Mouse (Mus musculus) limb, embryonic 13.5 days (tissue): ENCODE data around the gene AI413582. TPM values are rescaled to one million over a fixed set of nuclear protein-coding genes. Genes with fewer than 3 reads are reported as not detected.

Source experiments
- ATAC-seq: fragments of 200-750 bp; cut with Nextera tagmentation; 2 replicates; pipeline ENCODE4 v1.8.0; 2017; ENCODE audit warnings: low read depth, moderate number of reproducible peaks, moderate TSS enrichment; ENCODE audit not compliant: low FRiP score
- H3K27ac ChIP-seq: fragments of 300-500 bp; sonication (generic); 2 replicates; pipeline ENCODE4 v1.5.1; 2015; ENCODE audit warnings: inconsistent platforms, mild to moderate bottlenecking, moderate library complexity
- H3K27me3 ChIP-seq: fragments of 300-500 bp; sonication (generic); 2 replicates; pipeline ENCODE4 v1.6.1; 2015; ENCODE audit warnings: mild to moderate bottlenecking, inconsistent platforms
- H3K36me3 ChIP-seq: fragments of 300-500 bp; sonication (generic); 2 replicates; pipeline ENCODE4 v1.6.1; 2015; ENCODE audit warnings: inconsistent platforms, mild to moderate bottlenecking, moderate library complexity
- H3K4me1 ChIP-seq: fragments of 300-500 bp; sonication (generic); 2 replicates; pipeline ENCODE4 v1.6.1; 2015; ENCODE audit warnings: inconsistent platforms
- H3K4me2 ChIP-seq: fragments of 300-500 bp; sonication (generic); replicated peaks from 2 replicates; pipeline ENCODE4 v1.6.1; 2015; ENCODE audit warnings: inconsistent platforms, mild to moderate bottlenecking, moderate library complexity
- H3K4me3 ChIP-seq: fragments of 300-500 bp; sonication (generic); 2 replicates; pipeline ENCODE4 v1.5.1; 2015; ENCODE audit warnings: moderate library complexity, mild to moderate bottlenecking, inconsistent platforms
- H3K9ac ChIP-seq: fragments of 300-500 bp; sonication (generic); 2 replicates; pipeline ENCODE4 v1.6.1; 2015; ENCODE audit warnings: mild to moderate bottlenecking, inconsistent platforms
- H3K9me3 ChIP-seq: fragments of 300-500 bp; sonication (generic); 2 replicates; pipeline ENCODE4 v1.6.1; 2016; ENCODE audit warnings: inconsistent platforms
- whole genome bisulfite sequencing: fragments of 180-500 bp; shearing (Covaris S2); methylation state at CpG from one replicate; pipeline ENCODE4 v1.1.7; 2015; 5-methylcytosine and 5-hydroxymethylcytosine counted together
- polyA plus RNA-seq: library from polyadenylated mRNA; unstranded; fragments of >200 nt; fragmentation: Nextera tagmentation; extraction: Ambion mirVana; gene quantifications from 2 replicates; pipeline ENCODE4 v1.2.1, GENCODE M21; 2015

AI413582 gene
- polyA plus RNA-seq, 1 experiment from 2014 or later = 20.2 TPM

GRCm38 (mm10) chr17:27575116-27575776, 9.7 kb upstream of the AI413582 start:
- WGBS = 21% methylated on average over 10 of the region's 10 CpGs
- H3K9ac ChIP-seq = no peak overlapping the region
- H3K4me2 ChIP-seq = no peak overlapping the region
- peaks cover 18% of the 10 kb centered on the region for H3K4me1 ChIP-seq
- H3K27ac ChIP-seq = peak overlapping the region; percentile 39; the same call in 1 of the 2 replicates
- H3K9me3 ChIP-seq = no peaks in the 10 kb centered on the region
- ATAC-seq = no peak
- no peaks in the 10 kb centered on the region for H3K27me3 ChIP-seq
- no peak overlapping the region for H3K4me3 ChIP-seq
- peaks cover 73% of the 10 kb centered on the region for H3K36me3 ChIP-seq

- H3K4me1 ChIP-seq = peaks cover 18% of the 10 kb centered on the region
- no peaks in the 10 kb centered on the region for H3K9me3 ChIP-seq
- H3K4me2 ChIP-seq = no peak overlapping the region
- peaks cover 67% of the 10 kb centered on the region for H3K36me3 ChIP-seq
- no peak overlapping the region for H3K4me3 ChIP-seq
- ATAC-seq = no peak
- 87% methylated on average over 16 of the region's 16 CpGs for WGBS
- H3K9ac ChIP-seq = no peak overlapping the region
- H3K27me3 ChIP-seq = no peaks in the 10 kb centered on the region
- H3K27ac ChIP-seq = no peak overlapping the region
Measured at GRCm38 (mm10) chr17:27574470-27575115, 9.0 kb upstream of the AI413582 start.

GRCm38 (mm10) chr17:27573772-27574320, 8.3 kb upstream of the AI413582 start:
- H3K36me3 ChIP-seq = peaks cover 59% of the 10 kb centered on the region
- H3K9ac ChIP-seq = no peak overlapping the region

DNA sequence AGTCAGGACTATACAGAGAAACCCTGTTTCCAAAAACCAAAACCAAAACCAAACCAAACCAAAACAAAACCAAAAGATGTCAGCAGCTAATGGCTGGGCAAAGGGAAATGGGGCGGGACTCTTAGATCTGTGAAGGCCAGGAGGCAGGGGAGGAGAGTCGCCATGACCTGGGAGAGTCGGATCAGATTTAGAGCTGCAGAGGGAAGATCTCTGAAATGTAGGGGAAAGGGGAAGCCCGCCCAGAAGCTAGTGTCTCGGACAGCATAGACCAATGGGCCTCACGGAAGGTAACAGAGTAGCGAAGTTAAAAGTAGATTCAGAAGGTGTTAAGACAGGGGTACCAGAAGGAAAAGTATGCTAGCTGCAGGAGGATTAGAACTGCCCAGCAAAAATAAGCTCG, 5.8 kb upstream of the AI413582 start:
- ATAC-seq = no peak
- Histone ChIP-seq H3K4me1 (peaks cover 21% of the 10 kb centered on the region), H3K27ac (no peak overlapping the region), H3K9ac (no peak overlapping the region), H3K27me3 (no peaks in the 10 kb centered on the region), H3K9me3 (no peaks in the 10 kb centered on the region), H3K36me3 (peaks cover 35% of the 10 kb centered on the region), H3K4me3 (no peak overlapping the region), H3K4me2 (no peak overlapping the region)
- WGBS = 75% methylated on average over 8 of the region's 8 CpGs

More at GRCm38 (mm10) chr17:27573772-27574320, 8.3 kb upstream of the AI413582 start:
- Histone ChIP-seq H3K4me2 (no peak overlapping the region), H3K4me1 (peaks cover 18% of the 10 kb centered on the region), H3K4me3 (no peak overlapping the region), H3K9me3 (no peaks in the 10 kb centered on the region), H3K27me3 (no peaks in the 10 kb centered on the region), H3K27ac (no peak overlapping the region)
- no peak for ATAC-seq
- WGBS = 92% methylated on average over 10 of the region's 10 CpGs

DNA sequence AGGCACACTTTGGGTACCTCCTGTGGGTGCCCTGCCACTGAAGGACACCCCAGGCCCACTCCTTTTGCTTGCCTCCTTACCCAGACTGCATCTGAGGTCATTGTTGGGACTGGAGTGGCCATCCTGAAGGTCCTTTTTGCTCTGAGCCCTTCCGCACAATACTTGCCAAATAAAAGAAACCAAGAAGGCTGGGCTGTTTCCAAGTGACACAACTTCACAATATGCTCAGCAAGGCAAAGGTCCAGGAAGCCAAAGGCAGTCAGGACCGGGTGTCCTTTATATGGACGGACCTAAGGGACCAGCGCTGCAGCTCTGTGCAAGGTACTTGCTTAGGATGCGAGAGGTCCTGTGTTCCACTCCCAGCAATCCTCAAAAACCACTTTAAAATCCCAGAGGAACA, 2.7 kb upstream of the AI413582 start:
- no peak for ATAC-seq

GRCm38 (mm10) chr17:27565942-27566267, 349 bp upstream of the AI413582 start:
- H3K4me1 ChIP-seq = peaks cover 28% of the 10 kb centered on the region
- under 1% methylated on average over 13 of the region's 13 CpGs for WGBS
- H3K27me3 ChIP-seq = no peaks in the 10 kb centered on the region
- H3K36me3 ChIP-seq = peaks cover 22% of the 10 kb centered on the region
- H3K4me3 ChIP-seq = peak overlapping the region; percentile 67
- peak overlapping the region; percentile 97 for H3K4me2 ChIP-seq
- H3K27ac ChIP-seq = peak overlapping the region; percentile 15; the same call in 1 of the 2 replicates
- peak; percentile 38 for ATAC-seq
- H3K9ac ChIP-seq = peak overlapping the region; percentile 75
- no peaks in the 10 kb centered on the region for H3K9me3 ChIP-seq

More for the DNA sequence above, 2.7 kb upstream of the AI413582 start:
- Histone ChIP-seq H3K4me3 (no peak overlapping the region), H3K4me2 (no peak overlapping the region), H3K9me3 (no peaks in the 10 kb centered on the region), H3K27ac (no peak overlapping the region), H3K36me3 (peaks cover 18% of the 10 kb centered on the region; the same call in 1 of the 2 replicates), H3K27me3 (no peaks in the 10 kb centered on the region), H3K9ac (no peak overlapping the region), H3K4me1 (peaks cover 20% of the 10 kb centered on the region)
- 92% methylated on average over 5 of the region's 5 CpGs for WGBS

- no peak; the same call in 1 of the 2 replicates for ATAC-seq
- Histone ChIP-seq H3K27ac (0 out of 2 replicates have a peak overlapping the region, but pooled peaks have one; percentile 1), H3K4me3 (peak overlapping the region; percentile 67), H3K27me3 (no peaks in the 10 kb centered on the region), H3K9me3 (no peaks in the 10 kb centered on the region), H3K9ac (peak overlapping the region; percentile 75), H3K4me1 (peaks cover 34% of the 10 kb centered on the region), H3K36me3 (peaks cover 26% of the 10 kb centered on the region), H3K4me2 (peak overlapping the region; percentile 97)
- 11% methylated on average over 20 of the region's 20 CpGs for WGBS
Measured at GRCm38 (mm10) chr17:27564391-27565162, 979 bp downstream of the AI413582 start.

DNA sequence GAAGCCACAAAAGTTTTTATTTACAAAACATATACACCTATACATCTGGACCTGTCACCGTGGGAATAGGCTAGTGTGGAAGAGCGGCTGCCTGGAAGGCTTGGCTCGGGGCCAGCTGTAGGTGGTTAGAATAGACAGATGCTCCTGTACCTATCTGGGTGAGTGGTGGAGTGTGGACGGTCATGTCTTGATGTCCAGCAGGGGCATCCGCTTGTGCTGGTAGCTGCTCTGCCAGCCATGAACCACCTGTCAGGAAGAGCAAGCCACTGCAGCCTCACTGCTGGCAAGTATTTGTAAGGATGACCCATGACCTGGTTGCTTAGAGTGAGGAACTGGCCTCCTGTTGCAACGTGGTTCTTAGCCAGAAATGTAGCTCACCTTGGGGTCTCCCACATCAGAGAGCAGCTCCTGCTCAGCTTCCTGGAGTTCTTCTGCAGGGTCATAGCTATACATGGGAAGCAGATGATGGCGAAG, 1.7 kb downstream of the AI413582 start:
- WGBS = 46% methylated on average over 7 of the region's 7 CpGs
- H3K36me3 ChIP-seq = peaks cover 26% of the 10 kb centered on the region
- H3K4me2 ChIP-seq = peak overlapping the region; percentile 97; the same call in 1 of the 2 replicates
- H3K27ac ChIP-seq = no peak overlapping the region
- H3K27me3 ChIP-seq = no peaks in the 10 kb centered on the region
- no peak overlapping the region for H3K9ac ChIP-seq
- ATAC-seq = no peak
- H3K9me3 ChIP-seq = no peaks in the 10 kb centered on the region
- H3K4me3 ChIP-seq = no peak overlapping the region
- H3K4me1 ChIP-seq = peaks cover 40% of the 10 kb centered on the region

DNA sequence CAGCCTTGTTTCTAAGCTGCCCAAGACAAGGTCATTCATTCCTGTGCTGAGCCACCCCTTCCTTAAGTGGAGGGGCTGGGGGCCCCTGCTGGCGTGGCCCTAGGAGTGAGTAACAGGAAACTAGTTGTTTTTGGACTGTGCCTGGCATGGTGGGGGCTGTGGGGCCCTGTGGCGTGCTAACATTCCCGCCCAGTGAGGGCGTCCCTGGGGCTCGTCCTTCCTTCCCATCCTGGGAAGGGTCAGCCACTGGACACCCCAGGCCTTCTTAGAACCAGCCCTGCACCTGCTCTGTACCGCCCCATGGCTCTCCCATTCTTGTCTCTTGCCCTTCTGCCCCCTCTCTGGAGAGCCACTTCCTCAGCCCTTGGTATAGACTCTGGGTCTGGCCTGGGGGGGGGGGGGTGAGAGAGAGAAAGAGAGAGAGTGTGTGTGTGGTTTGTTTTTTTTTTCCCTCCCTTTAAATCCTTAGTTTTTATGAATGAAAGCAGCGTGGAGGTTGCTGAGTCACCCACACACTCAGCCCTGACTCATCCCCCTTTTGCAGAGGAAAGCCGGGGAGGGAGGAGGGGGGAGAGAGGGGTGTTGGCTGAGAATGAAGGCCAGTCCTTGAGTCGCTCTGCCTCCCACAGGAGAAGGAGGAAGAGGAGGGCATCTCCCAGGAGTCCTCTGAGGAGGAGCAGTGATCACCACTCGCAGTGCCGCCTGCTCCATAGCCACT, 3.6 kb downstream of the AI413582 start:
- no peak overlapping the region for H3K4me2 ChIP-seq
- H3K9ac ChIP-seq = no peak overlapping the region
- H3K36me3 ChIP-seq = peaks cover 26% of the 10 kb centered on the region
- no peaks in the 10 kb centered on the region for H3K9me3 ChIP-seq
- WGBS = 70% methylated on average over 9 of the region's 11 CpGs
- ATAC-seq = no peak
- no peaks in the 10 kb centered on the region for H3K27me3 ChIP-seq
- H3K4me1 ChIP-seq = peaks cover 53% of the 10 kb centered on the region
- H3K27ac ChIP-seq = no peak overlapping the region
- no peak overlapping the region for H3K4me3 ChIP-seq

GRCm38 (mm10) chr17:27560926-27561480, 4.6 kb downstream of the AI413582 start:
- no peaks in the 10 kb centered on the region for H3K27me3 ChIP-seq
- no peak overlapping the region for H3K4me2 ChIP-seq
- no peak for ATAC-seq
- no peak overlapping the region for H3K4me3 ChIP-seq
- H3K9ac ChIP-seq = no peak overlapping the region
- H3K27ac ChIP-seq = no peak overlapping the region
- H3K9me3 ChIP-seq = no peaks in the 10 kb centered on the region
- H3K4me1 ChIP-seq = peaks cover 44% of the 10 kb centered on the region
- peaks cover 26% of the 10 kb centered on the region for H3K36me3 ChIP-seq
- WGBS = 84% methylated on average over 13 of the region's 13 CpGs

- Histone ChIP-seq H3K4me3 (no peak overlapping the region), H3K36me3 (peaks cover 26% of the 10 kb centered on the region), H3K9ac (no peak overlapping the region), H3K27me3 (no peaks in the 10 kb centered on the region), H3K27ac (no peak overlapping the region), H3K9me3 (no peaks in the 10 kb centered on the region), H3K4me2 (peak overlapping the region; percentile 81; the same call in 1 of the 2 replicates), H3K4me1 (peaks cover 42% of the 10 kb centered on the region)
- whole genome bisulfite sequencing = 74% methylated on average over 11 of the region's 12 CpGs
- no peak for ATAC-seq
Measured at GRCm38 (mm10) chr17:27559596-27559995, 6.0 kb downstream of the AI413582 start.
